Mouse (Mus musculus): ENCODE results near the gene Ngf. TPM values are rescaled to one million over a fixed set of nuclear protein-coding genes. Genes with fewer than 3 reads are reported as not detected.

The Ngf gene
- 1.3 and 1.6 TPM in 2 replicates for polyA plus RNA-seq (2021; fragmentation: Nextera tagmentation)
- long read RNA-seq, experiment 1, partial matches to known transcripts, result 0 of 2 reads
- long read RNA-seq, experiment 1, other reads (novel, unspliced or antisense), result 2 of 2 reads
- long read RNA-seq, experiment 2, partial matches to known transcripts, result 0 of 4 reads
- long read RNA-seq, experiment 2, other reads (novel, unspliced or antisense), result 4 of 4 reads

DNA sequence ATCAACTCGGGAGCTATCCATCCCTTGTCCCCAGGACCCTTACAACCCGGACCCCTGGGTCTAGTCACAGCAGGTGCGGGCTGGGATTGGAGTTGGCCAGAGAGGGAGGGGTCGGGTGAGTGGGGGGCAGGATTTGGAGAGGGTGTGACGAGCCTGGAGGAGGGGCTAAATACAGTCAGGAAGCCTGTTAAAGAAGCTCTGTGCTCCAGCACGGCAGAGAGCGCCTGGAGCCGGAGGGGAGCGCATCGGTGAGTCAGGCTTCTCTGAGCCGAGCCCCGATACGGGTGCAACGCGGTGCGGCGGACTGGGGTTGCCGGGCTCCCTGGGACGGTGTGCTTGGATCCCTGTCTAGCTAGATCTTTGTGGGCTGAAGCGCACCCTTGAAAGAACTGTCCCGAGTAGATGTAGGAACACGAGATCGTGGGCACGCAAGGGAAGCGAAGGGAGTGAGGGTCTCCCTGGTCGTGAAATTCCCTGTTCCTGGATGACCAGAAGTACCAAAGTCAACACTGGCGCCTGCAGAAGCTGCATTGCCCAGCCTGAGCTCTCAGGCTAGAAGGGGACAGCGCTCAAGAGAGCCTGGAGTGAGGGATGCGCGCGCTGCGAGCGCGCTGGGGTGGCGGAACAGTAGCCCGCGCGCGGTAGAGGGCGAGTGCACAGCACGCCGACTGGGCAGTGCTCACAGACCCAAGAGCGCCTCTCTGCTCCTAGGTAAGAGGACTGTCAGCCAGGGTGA, at the start of gene Ngf:
Ngf (plus strand) TSS at position 207 of the 736 bp plus-strand sequence.

Measured in layer of hippocampus, adult 6 months (tissue).